Mouse (Mus musculus) embryonic facial prominence, embryonic 15.5 days (tissue): ENCODE measurements around the gene Dpm2. TPM values are rescaled to one million over a fixed set of nuclear protein-coding genes. Genes with fewer than 3 reads are reported as not detected.
A peak's percentile ranks its signal among the peaks of the same experiment; 100 is the strongest.

Source experiments
- ATAC-seq: fragments of 200-750 bp; cut with Nextera tagmentation; 2 replicates; pipeline ENCODE4 v1.8.0; 2017; ENCODE audit warnings: low read depth, moderate TSS enrichment; ENCODE audit not compliant: insufficient number of reproducible peaks, low FRiP score, low TSS enrichment
- H3K27ac ChIP-seq: fragments of 300-500 bp; sonication (generic); replicated peaks from 2 replicates; pipeline ENCODE4 v1.5.1; 2015; ENCODE audit warnings: mild to moderate bottlenecking, inconsistent platforms
- H3K27me3 ChIP-seq: fragments of 300-500 bp; sonication (generic); 2 replicates; pipeline ENCODE4 v1.6.1; 2015; ENCODE audit warnings: inconsistent platforms
- H3K36me3 ChIP-seq: fragments of 300-500 bp; sonication (generic); 2 replicates; pipeline ENCODE4 v1.6.1; 2015; ENCODE audit warnings: mild to moderate bottlenecking, inconsistent platforms
- H3K4me1 ChIP-seq: fragments of 300-500 bp; sonication (generic); 2 replicates; pipeline ENCODE4 v1.6.1; 2015; ENCODE audit warnings: inconsistent platforms
- H3K4me2 ChIP-seq: fragments of 300-500 bp; sonication (generic); replicated peaks from 2 replicates; pipeline ENCODE4 v1.6.1; 2015; ENCODE audit warnings: mild to moderate bottlenecking, inconsistent platforms
- H3K4me3 ChIP-seq: fragments of 300-500 bp; sonication (generic); replicated peaks from 2 replicates; pipeline ENCODE4 v1.5.1; 2015; ENCODE audit warnings: mild to moderate bottlenecking, inconsistent platforms
- H3K9ac ChIP-seq: fragments of 300-500 bp; sonication (generic); 2 replicates; pipeline ENCODE4 v1.6.1; 2015; ENCODE audit warnings: inconsistent platforms
- H3K9me3 ChIP-seq: fragments of 300-500 bp; sonication (generic); replicated peaks from 2 replicates; pipeline ENCODE4 v1.6.1; 2016; ENCODE audit warnings: inconsistent platforms
- WGBS: fragments of 180-500 bp; shearing (Covaris S2); methylation state at CpG from one replicate; pipeline ENCODE4 v1.1.7; 2015; 5-methylcytosine and 5-hydroxymethylcytosine counted together
- polyA plus RNA-seq: library from polyadenylated mRNA; unstranded; fragments of >200 nt; fragmentation: Nextera tagmentation; extraction: Ambion mirVana; gene quantifications from 2 replicates; pipeline ENCODE4 v1.2.1, GENCODE M21; 2015

The Dpm2 gene
- polyA plus RNA-seq = 113 and 119 TPM in 2 replicates

DNA sequence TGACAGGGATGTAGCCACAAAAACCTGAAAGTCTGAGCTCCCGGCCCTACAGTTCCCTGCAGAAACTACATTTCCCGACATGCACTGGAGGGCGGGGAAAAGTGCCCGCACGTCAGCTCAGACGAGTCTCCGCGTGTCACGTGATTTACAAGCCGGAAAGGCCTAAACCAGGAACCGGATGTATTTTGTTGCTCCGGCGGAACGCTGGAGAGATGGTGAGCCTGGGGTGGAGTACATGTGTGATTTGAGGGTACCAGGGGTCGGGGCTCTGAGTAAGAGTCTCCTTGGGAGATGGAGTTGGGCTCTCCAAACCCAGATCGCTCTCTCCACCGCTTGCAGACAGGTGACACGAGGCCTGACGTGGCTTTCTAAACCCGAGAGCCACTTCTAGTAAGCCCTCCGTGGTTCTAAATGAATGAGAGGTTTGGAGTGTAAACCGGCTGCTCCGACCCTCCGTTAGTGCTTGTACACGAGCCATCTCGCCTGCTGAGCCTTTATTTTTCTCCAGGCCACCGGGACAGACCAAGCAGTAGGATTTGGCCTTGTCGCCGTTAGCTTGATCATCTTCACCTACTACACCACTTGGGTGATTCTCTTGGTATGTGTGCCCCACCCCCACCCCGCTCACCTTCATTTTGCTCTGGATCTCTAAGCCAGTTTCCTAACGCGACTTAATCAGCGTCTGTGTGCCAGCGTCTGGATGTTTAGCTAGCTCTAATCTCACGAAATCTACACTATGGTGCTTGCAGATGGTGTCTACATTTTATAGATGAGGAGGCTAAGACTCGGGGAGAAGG is at the start of gene Dpm2:
Dpm2 (plus strand) TSS at position 161 of the 797 bp plus-strand sequence.
- H3K4me3 ChIP-seq = peak within 1 kb of the TSS; percentile 86
- H3K9me3 ChIP-seq = no peaks in the 10 kb centered on the region
- WGBS = 2% methylated on average over 36 of the region's 36 CpGs
- H3K4me1 ChIP-seq = peaks cover 25% of the 10 kb centered on the region
- H3K36me3 ChIP-seq = peaks cover 41% of the 10 kb centered on the region
- peak; percentile 81 for ATAC-seq
- peak within 1 kb of the TSS; percentile 89 for H3K4me2 ChIP-seq
- H3K27me3 ChIP-seq = no peaks in the 10 kb centered on the region
- peak within 1 kb of the TSS; percentile 69 for H3K9ac ChIP-seq
- H3K27ac ChIP-seq = peak within 1 kb of the TSS; percentile 66

DNA sequence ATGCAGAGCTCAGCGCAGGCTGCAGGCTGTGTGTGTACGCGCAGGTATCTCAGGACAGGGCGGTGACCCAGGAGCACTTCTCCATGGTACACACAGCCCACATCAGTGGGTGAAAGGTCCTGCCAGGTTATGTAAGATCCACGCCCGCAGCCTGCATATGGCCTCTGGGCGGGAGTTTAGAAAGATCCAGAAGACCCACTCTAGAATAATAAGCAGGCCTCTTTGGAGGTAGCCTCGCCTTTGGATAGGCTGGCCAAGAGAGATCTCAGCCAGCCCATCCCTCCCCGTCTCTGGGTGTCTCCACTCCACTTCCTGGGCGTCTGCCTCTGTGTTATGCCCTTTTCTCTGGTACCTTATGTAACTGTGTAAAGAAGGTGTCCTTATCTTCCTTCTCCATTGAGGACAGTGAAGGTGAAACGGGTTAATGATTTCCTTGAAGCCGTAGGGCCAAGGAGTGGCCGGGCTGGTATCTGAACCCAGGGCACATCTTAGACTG is 46.1 kb upstream of the Dpm2 start:
- Histone ChIP-seq H3K9me3 (no peaks in the 10 kb centered on the region), H3K27me3 (no peaks in the 10 kb centered on the region), H3K9ac (no peak overlapping the region), H3K4me2 (no peak overlapping the region), H3K4me3 (no peak overlapping the region), H3K36me3 (no peaks in the 10 kb centered on the region), H3K4me1 (no peaks in the 10 kb centered on the region), H3K27ac (no peak overlapping the region)
- 88% methylated on average over 13 of the region's 13 CpGs for WGBS
- no peak for ATAC-seq

DNA sequence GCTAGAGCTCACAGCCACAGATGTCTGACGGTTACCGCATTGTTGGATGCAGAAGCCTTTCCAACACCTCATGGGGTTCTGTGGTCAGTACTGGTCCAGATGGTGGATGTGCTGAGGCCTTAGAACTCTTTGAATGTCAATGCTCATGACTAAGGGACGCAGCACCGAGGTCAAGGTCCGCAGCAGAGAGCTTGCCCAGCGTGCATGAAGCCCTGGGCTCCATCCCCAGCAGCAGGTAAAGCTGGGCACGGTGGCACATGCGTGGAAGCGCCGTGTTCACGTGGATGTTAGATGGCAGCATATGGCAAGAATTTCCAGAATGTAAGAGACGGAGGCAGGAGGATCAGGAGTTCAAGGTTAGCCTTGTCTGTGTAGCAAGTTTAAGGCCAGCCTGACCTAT is 44.8 kb upstream of the Dpm2 start:
- no peak for ATAC-seq
- Histone ChIP-seq H3K27ac (no peak overlapping the region), H3K4me1 (no peaks in the 10 kb centered on the region), H3K27me3 (no peaks in the 10 kb centered on the region), H3K9me3 (no peaks in the 10 kb centered on the region), H3K36me3 (no peaks in the 10 kb centered on the region), H3K4me3 (no peak overlapping the region), H3K4me2 (no peak overlapping the region), H3K9ac (no peak overlapping the region)
- WGBS = 85% methylated on average over 12 of the region's 12 CpGs

DNA sequence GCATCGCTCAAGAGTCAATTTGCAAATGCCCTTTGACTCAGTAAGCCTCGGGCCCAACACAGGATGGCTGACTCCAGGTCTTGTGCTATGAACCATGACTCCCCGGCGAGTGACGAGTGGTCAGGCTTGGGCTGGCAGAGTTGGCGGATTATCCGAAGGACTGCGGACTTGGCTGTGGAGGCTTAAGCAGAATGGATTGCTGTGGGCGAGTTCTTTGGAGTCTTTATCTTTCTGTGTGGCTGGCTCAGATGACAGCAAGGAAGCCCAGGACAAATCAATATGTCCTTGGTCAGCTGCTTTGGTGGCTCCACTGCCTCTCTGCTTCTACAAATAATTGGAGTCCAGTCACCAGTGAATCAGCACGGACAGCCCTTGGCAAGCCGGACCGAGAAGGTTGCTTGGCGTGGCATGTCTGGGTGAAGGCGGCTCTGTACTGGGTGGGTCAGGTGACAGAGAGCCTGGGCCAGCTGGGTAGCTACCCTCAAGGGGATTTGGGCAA is 43.1 kb upstream of the Dpm2 start:
- Histone ChIP-seq H3K4me1 (no peaks in the 10 kb centered on the region), H3K9me3 (no peaks in the 10 kb centered on the region), H3K27me3 (no peaks in the 10 kb centered on the region), H3K36me3 (no peaks in the 10 kb centered on the region), H3K27ac (no peak overlapping the region), H3K4me3 (no peak overlapping the region), H3K4me2 (no peak overlapping the region), H3K9ac (no peak overlapping the region)
- WGBS = 77% methylated on average over 14 of the region's 14 CpGs
- ATAC-seq = no peak; the same call in 1 of the 2 replicates

- Histone ChIP-seq H3K9ac (no peak overlapping the region), H3K27me3 (no peaks in the 10 kb centered on the region), H3K9me3 (no peaks in the 10 kb centered on the region), H3K4me3 (no peak overlapping the region), H3K36me3 (no peaks in the 10 kb centered on the region), H3K4me1 (peaks cover 2% of the 10 kb centered on the region; the same call in 1 of the 2 replicates), H3K27ac (no peak overlapping the region), H3K4me2 (no peak overlapping the region)
- 92% methylated on average over 1 of the region's 1 CpGs for WGBS
- no peak for ATAC-seq
Observed at GRCm38 (mm10) chr2:32528326-32528725, 42.3 kb upstream of the Dpm2 start.

DNA sequence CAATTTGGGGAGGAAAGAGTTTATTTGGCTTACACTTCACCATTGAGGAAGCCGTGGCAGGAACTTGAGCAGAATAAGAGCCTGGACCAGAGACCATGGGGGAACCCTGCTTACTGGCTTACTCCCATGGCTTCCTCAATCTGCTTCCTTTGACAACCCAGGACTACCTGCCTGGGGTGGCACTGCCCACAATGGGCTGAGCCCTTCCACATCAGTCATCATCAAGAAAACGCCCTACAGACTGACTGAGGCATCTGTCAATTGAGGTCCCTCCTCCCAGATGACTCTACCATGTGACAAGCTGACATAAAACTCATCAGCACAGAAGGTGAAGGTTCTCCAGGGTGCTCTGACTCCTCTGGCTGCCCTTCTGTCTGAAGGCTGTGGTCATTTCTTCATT is 40.2 kb upstream of the Dpm2 start:
- Histone ChIP-seq H3K9me3 (no peaks in the 10 kb centered on the region), H3K27me3 (no peaks in the 10 kb centered on the region), H3K27ac (no peak overlapping the region), H3K36me3 (no peaks in the 10 kb centered on the region), H3K4me2 (no peak overlapping the region), H3K4me3 (no peak overlapping the region), H3K9ac (no peak overlapping the region), H3K4me1 (peaks cover 15% of the 10 kb centered on the region)
- ATAC-seq = no peak
- 78% methylated on average over 2 of the region's 2 CpGs for WGBS

GRCm38 (mm10) chr2:32533163-32533562 is 37.5 kb upstream of the Dpm2 start:
- no peak for ATAC-seq

DNA sequence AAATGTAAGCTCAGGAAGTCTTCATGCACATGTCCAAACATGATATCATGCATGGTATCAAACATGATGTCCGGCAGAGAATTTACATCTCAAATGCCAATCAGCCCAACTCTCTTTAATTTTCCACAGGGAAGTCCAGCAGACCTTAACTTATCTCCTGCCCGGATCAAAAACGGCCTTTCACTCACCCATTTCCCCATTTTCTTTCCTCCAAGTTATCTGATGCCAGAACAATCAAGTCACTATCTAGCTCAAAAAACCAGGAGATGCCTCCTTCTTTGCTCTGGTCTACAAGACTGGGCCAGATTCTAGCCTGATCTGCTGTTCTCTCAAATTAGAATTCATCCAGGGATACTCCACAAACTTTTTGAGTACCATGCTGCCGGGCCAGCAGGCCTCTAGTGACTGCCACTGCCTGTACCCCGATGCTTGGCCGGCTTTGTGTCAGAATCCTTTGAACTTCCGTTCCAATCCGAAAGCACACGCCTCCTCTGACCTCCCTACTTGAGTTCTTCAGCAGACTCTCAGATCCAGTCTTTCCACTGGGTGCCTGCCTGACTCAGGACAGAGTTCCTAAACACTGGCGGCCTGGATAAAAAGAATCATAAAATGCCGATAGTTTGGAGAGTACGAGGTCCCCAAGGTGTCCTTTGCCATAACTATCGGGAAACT is 36.5 kb upstream of the Dpm2 start:
- Histone ChIP-seq H3K4me1 (peaks cover 48% of the 10 kb centered on the region), H3K4me2 (peak overlapping the region; percentile 74), H3K9me3 (no peaks in the 10 kb centered on the region), H3K27me3 (no peaks in the 10 kb centered on the region), H3K36me3 (no peaks in the 10 kb centered on the region), H3K27ac (peak overlapping the region; percentile 95), H3K4me3 (peak overlapping the region; percentile 62), H3K9ac (peak overlapping the region; percentile 35)
- no peak for ATAC-seq
- WGBS = 9% methylated on average over 13 of the region's 13 CpGs

More at GRCm38 (mm10) chr2:32533163-32533562, 37.5 kb upstream of the Dpm2 start:
- Histone ChIP-seq H3K27ac (no peak overlapping the region), H3K9me3 (no peaks in the 10 kb centered on the region), H3K36me3 (no peaks in the 10 kb centered on the region), H3K4me2 (no peak overlapping the region), H3K4me1 (peaks cover 37% of the 10 kb centered on the region), H3K4me3 (no peak overlapping the region), H3K9ac (no peak overlapping the region), H3K27me3 (no peaks in the 10 kb centered on the region)
- 80% methylated on average over 2 of the region's 2 CpGs for WGBS

- peak within 1 kb of the TSS; percentile 95 for H3K27ac ChIP-seq
- peak within 1 kb of the TSS; percentile 74 for H3K4me2 ChIP-seq
- peak within 1 kb of the TSS; percentile 62 for H3K4me3 ChIP-seq
- peak within 1 kb of the TSS; percentile 62 for H3K9ac ChIP-seq
- H3K36me3 ChIP-seq = no peaks in the 10 kb centered on the region
- H3K4me1 ChIP-seq = peaks cover 55% of the 10 kb centered on the region
- H3K27me3 ChIP-seq = no peaks in the 10 kb centered on the region
- under 1% methylated on average over 67 of the region's 67 CpGs for WGBS
- H3K9me3 ChIP-seq = no peaks in the 10 kb centered on the region
- peak; percentile 97 for ATAC-seq
Observed at GRCm38 (mm10) chr2:32534733-32535471, 35.8 kb upstream of the Dpm2 start, which contains the start of gene Fam102a. Gene Fam102a (plus strand): TSS chr2:32535332.

- peaks cover 61% of the 10 kb centered on the region for H3K4me1 ChIP-seq
- peak overlapping the region; percentile 74 for H3K4me2 ChIP-seq
- under 1% methylated on average over 56 of the region's 56 CpGs for WGBS
- peak overlapping the region; percentile 62 for H3K9ac ChIP-seq
- H3K9me3 ChIP-seq = no peaks in the 10 kb centered on the region
- no peaks in the 10 kb centered on the region for H3K36me3 ChIP-seq
- H3K27ac ChIP-seq = peak overlapping the region; percentile 95
- ATAC-seq = peak; percentile 68
- H3K4me3 ChIP-seq = peak overlapping the region; percentile 62
- no peaks in the 10 kb centered on the region for H3K27me3 ChIP-seq
Observed at GRCm38 (mm10) chr2:32535501-32535991, 35.1 kb upstream of the Dpm2 start.
